Mouse (Mus musculus) neural tube, postnatal 0 days (tissue): ENCODE data around the gene Gm4779. TPM values are rescaled to one million over a fixed set of nuclear protein-coding genes. Genes with fewer than 3 reads are reported as not detected.

Experiments used
- polyA plus RNA-seq: library from polyadenylated mRNA; unstranded; fragments of >200 nt; fragmentation: Nextera tagmentation; extraction: Ambion mirVana; gene quantifications from 2 replicates; pipeline ENCODE4 v1.2.1, GENCODE M21; 2015

Gm4779 gene
- polyA plus RNA-seq = 0.10 TPM in 1 of 2 replicates, not detected in the other

GRCm38 (mm10) chrX:101794342-101794741, at the start of gene Gm4779, which contains the start of gene 8030474K03Rik:
Gene Gm4779, minus strand, starts transcription at chrX:101794423.
Gene 8030474K03Rik, plus strand, starts transcription at chrX:101794656.

Other genes starting within 250 kb of the Gm4779 start
- 85.8 and 109 TPM in 2 replicates for gene Ogt, start 154.4 kb downstream of the Gm4779 start, polyA plus RNA-seq
- 0.19 TPM in 1 of 2 replicates, not detected in the other for gene Cxcr3, start 60.2 kb downstream of the Gm4779 start, polyA plus RNA-seq
- not detected in 2 replicates for gene 8030474K03Rik, start 233 bp upstream of the Gm4779 start, polyA plus RNA-seq
- gene Nhsl2, start 55.0 kb upstream of the Gm4779 start, polyA plus RNA-seq = 4.8 and 5.5 TPM in 2 replicates